ENCODE assay signal across 8 mouse cellular contexts in the genomic region with DNA sequence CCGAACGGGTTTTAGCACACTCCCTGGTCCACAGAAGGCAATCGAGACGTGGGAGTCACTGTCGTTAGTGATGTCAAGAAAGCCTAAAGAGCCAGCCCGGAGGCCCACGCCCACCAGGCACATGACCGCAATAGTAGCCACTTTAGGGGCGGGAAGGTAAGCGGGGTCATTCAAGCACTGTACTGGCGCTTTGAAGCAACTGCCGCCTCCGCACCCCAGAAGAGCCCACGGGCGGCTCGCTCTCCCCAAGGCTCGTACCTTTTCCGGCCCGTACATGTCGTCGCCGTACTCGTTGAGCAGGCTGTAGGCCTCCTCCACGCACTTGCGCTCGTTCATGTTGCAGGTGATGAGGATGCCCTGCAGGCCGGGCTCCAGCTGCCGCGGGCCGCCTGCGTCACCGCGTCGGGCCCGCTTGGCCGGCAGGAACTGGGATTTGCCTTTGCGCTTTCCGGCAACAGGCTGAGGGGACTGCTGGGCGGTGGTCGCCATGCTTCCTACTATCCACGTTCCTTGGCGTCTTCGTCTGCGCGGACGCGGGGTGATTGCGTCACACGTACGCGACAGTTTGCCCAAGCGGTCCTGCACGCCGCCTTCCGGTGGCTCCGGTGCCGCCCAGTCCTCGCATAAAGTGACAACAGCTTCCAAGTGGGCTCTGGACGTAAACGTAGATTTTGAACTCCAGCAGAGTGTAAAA. TPM values are rescaled to one million over a fixed set of nuclear protein-coding genes. Genes with fewer than 3 reads are reported as not detected.
DNase-seq lines count a peak whose midpoint lies in the region; ATAC-seq lines count a peak whose summit lies in the region.

A gene (minus strand): TSS at position 546 of the 694 bp plus-strand sequence.

- peak within 1 kb of the TSS; percentile 73 for H3K27ac ChIP-seq in hindbrain, embryonic 14.5 days

- H3K4me3 ChIP-seq in hindbrain, embryonic 14.5 days (replicated peaks; ENCODE audit: low read length), result peak within 1 kb of the TSS; percentile 68

- H3K36me3 ChIP-seq in hindbrain, embryonic 14.5 days (replicated peaks; ENCODE audit: control insufficient read depth, insufficient read depth), result peaks cover 37% of the 10 kb centered on the region

- peak within 1 kb of the TSS; percentile 75 for H3K9ac ChIP-seq in hindbrain, embryonic 14.5 days

- peak within 1 kb of the TSS; percentile 62 for H3K4me2 ChIP-seq in hindbrain, embryonic 14.5 days (replicated peaks)

- ATAC-seq in hindbrain, embryonic 14.5 days (ENCODE audit: low FRiP score), result peak; percentile 97

- no peaks in the 10 kb centered on the region for H3K9me3 ChIP-seq in hindbrain, embryonic 14.5 days (ENCODE audit: control insufficient read depth, low read length)

- H3K4me1 ChIP-seq in hindbrain, embryonic 14.5 days (replicated peaks; ENCODE audit: control insufficient read depth, insufficient read depth, low read length), result peaks cover 8% of the 10 kb centered on the region

- under 1% methylated on average over 60 of the region's 60 CpGs for WGBS in hindbrain, embryonic 14.5 days

- H3K27me3 ChIP-seq in hindbrain, embryonic 14.5 days (ENCODE audit: control insufficient read depth, insufficient read depth, low read length), result no peaks in the 10 kb centered on the region

- peak; percentile 91 for DNase-seq in R1 (ENCODE audit: low read depth, low spot score)
- DNase-seq in cerebellum, postnatal 25 days, result peak; percentile 97 to 98
- DNase-seq in frontal cortex, postnatal 25 days (ENCODE audit: low spot score in 2 of 2), result peak; percentile 94
- peak; percentile 99 for DNase-seq in hindbrain, embryonic 14.5 days (ENCODE audit: low spot score)
- DNase-seq in layer of hippocampus, postnatal 36 days, result peak; percentile 92 to 93
- DNase-seq in lung, postnatal 36 days, result peak; percentile 96
- peak; percentile 96 for DNase-seq in retina, postnatal 1 day
- DNase-seq in urinary bladder, adult 18-20 months (ENCODE audit: low spot score in 2 of 2), result peak; percentile 84 to 91

RNA-seq across cellular contexts. Expression of the gene that starts here (rescaled TPM):
- polyA plus RNA-seq in hindbrain, embryonic 14.5 days (2014; fragmentation: Nextera tagmentation; extraction: Ambion mirVana), result 76.7 and 87.9 TPM in 2 replicates
- total RNA-seq in layer of hippocampus, postnatal 36 days (2021), result 10 to 100 TPM; 45.4 to 48.2 TPM

Comparison
In these comparisons a context has a peak if more than half of its experiments do, and no peak if none do; other contexts are left out.
1. Peak in every context shown above with its lines: DNase-seq, ATAC-seq, H3K4me3 ChIP-seq and H3K27ac ChIP-seq.